Comparison of ENCODE assay signal across 8 mouse cellular contexts in the genomic region with DNA sequence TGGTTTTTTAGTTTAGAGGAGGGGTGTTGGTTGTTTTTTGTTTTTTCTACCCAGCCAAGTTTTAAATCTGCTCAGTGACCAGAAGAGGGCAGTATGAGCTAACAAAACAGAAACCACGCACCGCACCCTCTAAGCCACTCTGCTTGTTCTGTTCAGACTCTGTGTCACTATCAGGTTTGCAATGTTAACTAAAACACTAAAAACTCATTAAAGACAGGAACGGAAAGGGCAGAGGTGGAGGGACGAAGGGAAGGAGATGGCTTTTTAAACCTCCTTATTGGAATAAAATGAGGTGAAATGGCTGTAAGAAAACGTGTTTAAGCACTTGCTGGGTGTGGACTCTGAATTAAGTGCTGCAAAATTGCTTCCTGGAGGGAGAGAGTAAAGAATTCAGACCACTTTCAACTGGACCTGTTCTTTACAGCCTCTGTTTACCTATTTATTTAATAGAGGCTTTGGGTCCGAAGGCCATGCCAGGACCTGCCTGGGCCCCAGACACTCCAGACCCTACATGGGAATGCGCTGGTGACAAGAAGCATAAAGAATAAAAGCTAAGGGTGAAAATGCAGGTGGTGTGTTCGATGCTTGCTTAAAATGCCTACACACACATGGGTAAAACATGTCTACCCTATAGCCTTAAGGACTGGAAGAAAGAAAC.
A peak's percentile ranks its signal among the peaks of the same experiment; 100 is the strongest.
DNase-seq lines count a peak whose midpoint lies in the region; ATAC-seq and TF ChIP-seq lines count a peak whose summit lies in the region.

No protein-coding gene starts in this region.

- no peaks in the 10 kb centered on the region for H3K27me3 ChIP-seq in CH12.LX (replicated peaks)
- no peaks in the 10 kb centered on the region for H3K27me3 ChIP-seq in heart, embryonic 16.5 days (ENCODE audit: control insufficient read depth, insufficient read depth, low read length)
- H3K27me3 ChIP-seq in lung, embryonic 14.5 days (ENCODE audit: insufficient read depth, low read length) = no peaks in the 10 kb centered on the region

- dilution Hi-C loops in CH12.LX (cut with MboI; ENCODE audit: extremely low pct_ligation_motif_present, extremely low pct_unique_long_range_greater_than_20kb, low sequenced_read_pairs) = no loop called here

- ATAC-seq in common myeloid progenitor, adult 5-6 weeks (replicated peaks; ENCODE audit: low read depth, poor library complexity, severe bottlenecking) = peak; percentile 84
- no peak; the same call in 1 of the 2 replicates for ATAC-seq in heart, embryonic 16.5 days (replicated peaks; ENCODE audit: extremely low read depth, insufficient read depth, low FRiP score)
- ATAC-seq in lung, embryonic 14.5 days (ENCODE audit: insufficient read depth) = 0 out of 2 replicates have a peak, but pooled peaks have one; percentile 44
- no peak for ATAC-seq in erythroid progenitor cell, adult 5-6 weeks (replicated peaks; ENCODE audit: low FRiP score, poor library complexity, severe bottlenecking)

- H3K4me3 ChIP-seq in CH12.LX (replicated peaks in 1 of 3; ENCODE audit: low read depth in 2 of 3, low read length in 2 of 3, poor library complexity in 1 of 3) = no peak overlapping the region
- no peak overlapping the region for H3K4me3 ChIP-seq in heart, embryonic 16.5 days (ENCODE audit: low read length)
- H3K4me3 ChIP-seq in lung, embryonic 14.5 days (ENCODE audit: low read depth, low read length) = no peak overlapping the region

- H3K4me2 ChIP-seq in CH12.LX (ENCODE audit: insufficient read depth, low read depth, poor library complexity, severe bottlenecking) = peak overlapping the region; percentile 43
- no peak overlapping the region for H3K4me2 ChIP-seq in heart, embryonic 16.5 days (ENCODE audit: low read depth, low read length)
- no peak overlapping the region for H3K4me2 ChIP-seq in lung, embryonic 14.5 days

- no peak for TF ChIP-seq EP300 in CH12.LX (IDR thresholded peaks at IDR 0.05; ENCODE audit: low read length)

- no peak overlapping the region for H3K27ac ChIP-seq in CH12.LX (ENCODE audit: insufficient read depth, low read depth)
- H3K27ac ChIP-seq in heart, embryonic 16.5 days (ENCODE audit: low read length) = no peak overlapping the region
- no peak overlapping the region for H3K27ac ChIP-seq in lung, embryonic 14.5 days (ENCODE audit: low read depth)

- H3K36me3 ChIP-seq in CH12.LX (replicated peaks in 1 of 2; ENCODE audit: control insufficient read depth in 1 of 2, insufficient read depth in 1 of 2, low read length in 1 of 2) = no peaks in the 10 kb centered on the region
- H3K36me3 ChIP-seq in heart, embryonic 16.5 days (ENCODE audit: control insufficient read depth, insufficient read depth) = no peaks in the 10 kb centered on the region
- no peaks in the 10 kb centered on the region for H3K36me3 ChIP-seq in lung, embryonic 14.5 days (ENCODE audit: insufficient read depth)

- H3K4me1 ChIP-seq in CH12.LX (ENCODE audit: control insufficient read depth in 1 of 2, insufficient read depth in 2 of 2) = peaks cover 3 to 12% of the 10 kb centered on the region in 2 experiments; a peak in 2 of 4 replicates
- H3K4me1 ChIP-seq in heart, embryonic 16.5 days (ENCODE audit: control insufficient read depth, insufficient read depth, low read length) = no peaks in the 10 kb centered on the region
- H3K4me1 ChIP-seq in lung, embryonic 14.5 days (ENCODE audit: insufficient read depth) = no peaks in the 10 kb centered on the region

- 33% methylated on average over 8 of the region's 8 CpGs for WGBS in heart, embryonic 16.5 days
- 27% methylated on average over 8 of the region's 8 CpGs for WGBS in lung, embryonic 14.5 days

- no peak overlapping the region for H3K9ac ChIP-seq in CH12.LX (ENCODE audit: insufficient read depth, low read depth)
- H3K9ac ChIP-seq in heart, embryonic 16.5 days (ENCODE audit: low read length) = peak overlapping the region; percentile 20; the same call in 1 of the 2 replicates
- H3K9ac ChIP-seq in lung, embryonic 14.5 days = no peak overlapping the region

- peak; percentile 89 for TF ChIP-seq RAD21 in CH12.LX (IDR thresholded peaks at IDR 0.05; ENCODE audit: low read depth, low read length)

- TF ChIP-seq POLR2A in CH12.LX (IDR thresholded peaks at IDR 0.05; ENCODE audit: low read depth, low read length) = no peak

- peak; percentile 51 to 86; a peak in 3 of 4 replicates for TF ChIP-seq CTCF in CH12.LX (conservative IDR thresholded peaks at IDR 0.05 in 1 of 2, IDR thresholded peaks at IDR 0.05 in 1 of 2; ENCODE audit: low read depth in 2 of 2, low read length in 2 of 2)
- peak; percentile 72 for TF ChIP-seq CTCF in lung, embryonic 14.5 days (IDR thresholded peaks at IDR 0.05; ENCODE audit: low read depth)

- DNase-seq in CH12.LX (ENCODE audit: extremely low read depth) (peak; percentile 66), ZHBTc4 (ENCODE audit: low read depth, low spot score) (peak; percentile 81)
- peak; percentile 41 for DNase-seq in kidney, postnatal 14 days
- peak; percentile 84 for DNase-seq in lung, embryonic 14.5 days
- peak; percentile 19 for DNase-seq in ovary, postnatal 14 days (ENCODE audit: low spot score)

- in situ Hi-C loops in CH12.LX (cut with MboI; ENCODE audit: low pct_ligation_motif_present, low pct_unique_long_range_greater_than_20kb, low sequenced_read_pairs) = loop anchor here (10.0 kb wide), 1 partner anchor 255 kb away; no protein-coding TSS in a partner anchor

- H3K79me2 ChIP-seq in CH12.LX (replicated peaks; ENCODE audit: control insufficient read depth, extremely low read depth, insufficient read depth, poor library complexity, severe bottlenecking) = no peaks in the 10 kb centered on the region

- H3K9me3 ChIP-seq in CH12.LX (replicated peaks; ENCODE audit: low read length) = no peaks in the 10 kb centered on the region
- H3K9me3 ChIP-seq in heart, embryonic 16.5 days (replicated peaks; ENCODE audit: control insufficient read depth, low read length) = no peaks in the 10 kb centered on the region
- no peaks in the 10 kb centered on the region for H3K9me3 ChIP-seq in lung, embryonic 14.5 days (ENCODE audit: low read depth, low read length)

TF ChIP-seq in CH12.LX, 34 proteins besides CTCF, POLR2A, EP300 and RAD21:
- TF ChIP-seq KAT2A (IDR thresholded peaks at IDR 0.05; ENCODE audit: insufficient replicate concordance, low read length) = no peak
- 0 out of 2 replicates have a peak, but pooled peaks have one; percentile 54 for TF ChIP-seq MYC (IDR thresholded peaks at IDR 0.05; ENCODE audit: low read depth, low read length)
- no peak for TF ChIP-seq ZMIZ1 (IDR thresholded peaks at IDR 0.05; ENCODE audit: low read depth, low read length)
- peak; percentile 86 for TF ChIP-seq SMC3 (IDR thresholded peaks at IDR 0.05; ENCODE audit: low read depth, low read length)
- no peak for TF ChIP-seq CHD2 (IDR thresholded peaks at IDR 0.05; ENCODE audit: low read length)
- no peak for TF ChIP-seq NELFE (IDR thresholded peaks at IDR 0.05; ENCODE audit: low read depth, low read length)
- TF ChIP-seq SIN3A (IDR thresholded peaks at IDR 0.05; ENCODE audit: low read length) = no peak
- peak; percentile 85 for TF ChIP-seq ZC3H11A (IDR thresholded peaks at IDR 0.05; ENCODE audit: low read depth, low read length)
- peak; percentile 76 for TF ChIP-seq ZNF384 (IDR thresholded peaks at IDR 0.05; ENCODE audit: low read depth, low read length)

Comparison
In these comparisons a context has a peak if more than half of its experiments do, and no peak if none do; other contexts are left out.
1. DNase-seq: peak in every context shown above with its lines; median percentile 84 in lung, embryonic 14.5 days; 81 in ZHBTc4; 66 in CH12.LX; 41 in kidney, postnatal 14 days; 19 in ovary, postnatal 14 days.
2. ATAC-seq: peak in common myeloid progenitor, adult 5-6 weeks (single experiment) and lung, embryonic 14.5 days (single experiment); none in heart, embryonic 16.5 days (single experiment) and erythroid progenitor cell, adult 5-6 weeks (single experiment).